Mouse (Mus musculus): Measurements from ENCODE around the gene Ppp2r5d. TPM values are rescaled to one million over a fixed set of nuclear protein-coding genes. Genes with fewer than 3 reads are reported as not detected.

The Ppp2r5d gene
- total RNA-seq, 2 experiments from 2014 or later = 79.5 to 83.9 TPM

- H3K27ac ChIP-seq = no peak overlapping the region
- no peak for DNase-seq (ENCODE audit: extremely low spot score in 1 of 2, low spot score in 2 of 2)
- intact Hi-C loops (cut with DNase I) = no loop called here
- H3K4me3 ChIP-seq = no peak overlapping the region
- TF ChIP-seq CTCF (IDR thresholded peaks at IDR 0.05) = no peak
Observed at GRCm38 (mm10) chr17:46735287-46735686, 30.4 kb upstream of the Ppp2r5d start.

- intact Hi-C loops (cut with DNase I) = no loop called here
- no peak for TF ChIP-seq CTCF (IDR thresholded peaks at IDR 0.05)
- DNase-seq (ENCODE audit: extremely low spot score in 1 of 2, low spot score in 2 of 2) = no peak
- H3K4me3 ChIP-seq = no peak overlapping the region
- no peak overlapping the region for H3K27ac ChIP-seq
Observed at GRCm38 (mm10) chr17:46734055-46734454, 29.1 kb upstream of the Ppp2r5d start.

- H3K4me3 ChIP-seq = no peak within 1 kb of the TSS
- no peak for DNase-seq (ENCODE audit: extremely low spot score in 1 of 2, low spot score in 2 of 2)
- H3K27ac ChIP-seq = no peak within 1 kb of the TSS
- intact Hi-C loops (cut with DNase I) = no loop called here
- no peak for TF ChIP-seq CTCF (IDR thresholded peaks at IDR 0.05)
Observed at GRCm38 (mm10) chr17:46728904-46729318, 24.0 kb upstream of the Ppp2r5d start, which contains the start of gene Gnmt. Gene Gnmt (minus strand): TSS chr17:46729168.

- no peak overlapping the region for H3K4me3 ChIP-seq
- intact Hi-C loops (cut with DNase I) = no loop called here
- DNase-seq (ENCODE audit: extremely low spot score in 1 of 2, low spot score in 2 of 2) = no peak
- TF ChIP-seq CTCF (IDR thresholded peaks at IDR 0.05) = no peak
- H3K27ac ChIP-seq = no peak overlapping the region
Observed at GRCm38 (mm10) chr17:46728496-46728895, 23.6 kb upstream of the Ppp2r5d start.

DNA sequence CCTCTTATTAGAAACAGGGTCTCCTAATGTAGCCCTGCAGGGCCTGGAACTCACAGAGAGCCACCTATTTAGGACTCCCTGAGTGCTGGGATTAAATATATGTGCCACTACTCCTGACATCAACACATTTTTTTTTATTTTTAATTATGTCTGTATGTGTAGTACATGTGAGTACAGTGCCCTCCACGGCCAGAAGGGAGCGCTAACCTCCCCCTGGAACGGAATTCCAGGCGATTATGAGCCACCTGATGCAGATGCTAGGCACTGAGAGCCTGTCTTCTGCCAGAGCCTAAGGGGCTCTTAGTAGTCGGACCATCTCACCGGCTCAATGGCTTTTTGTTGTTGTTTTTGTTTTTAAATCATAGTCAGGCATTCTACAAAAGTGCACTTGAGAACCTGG lies 23.1 kb upstream of the Ppp2r5d start:
- peak; percentile 36 for TF ChIP-seq CTCF (IDR thresholded peaks at IDR 0.05)
- intact Hi-C loops (cut with DNase I) = no loop called here
- no peak overlapping the region for H3K27ac ChIP-seq
- no peak for DNase-seq (ENCODE audit: extremely low spot score in 1 of 2, low spot score in 2 of 2)
- H3K4me3 ChIP-seq = no peak overlapping the region

GRCm38 (mm10) chr17:46727271-46727670 lies 22.4 kb upstream of the Ppp2r5d start:
- DNase-seq (ENCODE audit: extremely low spot score in 1 of 2, low spot score in 2 of 2) = no peak
- TF ChIP-seq CTCF (IDR thresholded peaks at IDR 0.05) = no peak
- no peak overlapping the region for H3K4me3 ChIP-seq
- H3K27ac ChIP-seq = no peak overlapping the region
- intact Hi-C loops (cut with DNase I) = no loop called here

GRCm38 (mm10) chr17:46725731-46726645 lies 21.1 kb upstream of the Ppp2r5d start:
- intact Hi-C loops (cut with DNase I) = no loop called here
- DNase-seq (ENCODE audit: extremely low spot score in 1 of 2, low spot score in 2 of 2) = no peak
- H3K4me3 ChIP-seq = no peak overlapping the region
- no peak for TF ChIP-seq CTCF (IDR thresholded peaks at IDR 0.05)
- H3K27ac ChIP-seq = no peak overlapping the region

- Histone ChIP-seq H3K4me3 (no peak overlapping the region), H3K27ac (no peak overlapping the region)
- DNase-seq (ENCODE audit: extremely low spot score in 1 of 2, low spot score in 2 of 2) = no peak
- intact Hi-C loops (cut with DNase I) = no loop called here
- peak; percentile 50 for TF ChIP-seq CTCF (IDR thresholded peaks at IDR 0.05)
Observed at GRCm38 (mm10) chr17:46725273-46725672, 20.4 kb upstream of the Ppp2r5d start.

DNA sequence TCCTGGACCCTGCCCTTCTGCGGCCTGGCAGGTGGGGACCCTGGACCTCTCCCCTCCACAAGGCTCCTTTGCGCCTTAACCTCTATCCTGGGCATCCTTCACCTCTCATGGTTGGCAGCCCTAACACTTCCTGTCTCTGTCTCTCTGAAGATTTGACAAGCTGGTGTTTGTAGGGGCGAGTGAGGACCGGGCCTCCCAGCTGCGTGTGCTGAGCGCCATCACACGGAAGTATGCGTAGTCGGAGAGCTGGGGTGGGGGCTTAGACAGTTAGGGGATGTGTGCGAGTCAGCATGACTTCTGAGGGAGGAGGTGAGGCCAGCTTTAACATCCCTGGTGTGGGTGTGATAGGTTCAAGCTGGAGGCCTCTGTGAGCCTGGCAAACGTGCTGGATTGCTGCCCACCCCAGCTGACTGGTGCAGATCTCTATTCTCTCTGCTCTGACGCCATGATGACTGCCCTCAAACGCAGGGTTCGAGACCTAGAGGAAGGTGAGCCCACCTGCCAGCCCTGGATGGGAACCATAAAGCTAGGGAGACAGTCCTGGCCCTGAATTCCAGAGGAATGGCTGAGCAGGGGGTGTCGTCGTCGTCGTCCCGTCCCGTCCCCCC lies 19.7 kb upstream of the Ppp2r5d start:
- TF ChIP-seq CTCF (IDR thresholded peaks at IDR 0.05) = no peak
- no peak overlapping the region for H3K4me3 ChIP-seq
- intact Hi-C loops (cut with DNase I) = no loop called here
- no peak for DNase-seq (ENCODE audit: extremely low spot score in 1 of 2, low spot score in 2 of 2)
- H3K27ac ChIP-seq = no peak overlapping the region

GRCm38 (mm10) chr17:46721077-46721476 lies 16.2 kb upstream of the Ppp2r5d start:
- Histone ChIP-seq H3K27ac (no peak overlapping the region), H3K4me3 (no peak overlapping the region)
- DNase-seq (ENCODE audit: extremely low spot score in 1 of 2, low spot score in 2 of 2) = no peak
- no peak for TF ChIP-seq CTCF (IDR thresholded peaks at IDR 0.05)
- intact Hi-C loops (cut with DNase I) = no loop called here

- no peak for DNase-seq (ENCODE audit: extremely low spot score in 1 of 2, low spot score in 2 of 2)
- peak; percentile 51 for TF ChIP-seq CTCF (IDR thresholded peaks at IDR 0.05)
- Histone ChIP-seq H3K27ac (no peak overlapping the region), H3K4me3 (no peak overlapping the region)
- intact Hi-C loops (cut with DNase I) = no loop called here
Observed at GRCm38 (mm10) chr17:46714756-46715481, 10.0 kb upstream of the Ppp2r5d start.

DNA sequence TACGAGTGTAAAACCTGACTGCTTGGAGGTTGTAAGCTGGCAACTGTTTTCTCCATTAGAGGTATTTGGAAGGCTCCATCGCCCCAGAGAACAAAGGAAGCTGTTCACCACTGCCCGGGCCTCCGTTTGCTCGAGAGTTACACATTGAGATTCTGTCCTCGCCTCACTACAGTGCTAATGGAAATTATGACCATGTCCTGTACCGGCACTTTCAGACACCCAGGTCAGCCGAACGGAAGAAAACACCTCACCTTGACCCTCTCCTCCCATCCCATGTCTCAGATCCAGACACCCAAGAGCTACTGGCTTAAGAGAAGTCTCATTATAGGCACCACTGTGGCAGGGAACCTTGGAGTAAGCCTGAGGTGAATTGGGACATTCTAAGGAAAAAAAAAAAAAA lies 8.9 kb upstream of the Ppp2r5d start:
- intact Hi-C loops (cut with DNase I) = loop anchor here (2.0 kb wide), 1 partner anchor 69 kb away; no protein-coding TSS in a partner anchor
- DNase-seq (ENCODE audit: extremely low spot score in 1 of 2, low spot score in 2 of 2) = no peak
- Histone ChIP-seq H3K27ac (no peak overlapping the region), H3K4me3 (no peak overlapping the region)
- no peak for TF ChIP-seq CTCF (IDR thresholded peaks at IDR 0.05)
